ENCODE assay signal across 22 mouse cellular contexts in the genomic region with DNA sequence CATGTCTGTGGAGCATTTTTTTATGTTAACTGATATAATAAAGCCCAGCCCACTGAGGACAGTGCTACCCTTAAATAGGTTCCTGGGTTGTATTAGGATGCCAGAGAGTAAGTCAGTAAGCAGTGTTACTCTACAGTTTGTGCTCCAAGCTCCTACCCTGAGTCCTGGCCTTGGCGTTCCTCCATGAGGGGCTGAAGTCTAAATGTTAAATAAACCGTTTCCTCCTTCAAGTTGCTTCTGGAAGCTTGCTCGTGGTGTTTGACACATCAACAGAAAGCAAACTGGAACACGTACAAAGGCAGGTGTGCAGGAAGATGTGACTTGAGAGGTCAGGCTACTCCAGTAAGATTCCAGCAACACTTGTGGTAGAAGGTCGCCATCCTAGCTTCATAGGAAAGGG. TPM values are rescaled to one million over a fixed set of nuclear protein-coding genes. Genes with fewer than 3 reads are reported as not detected.
DNase-seq lines count a peak whose midpoint lies in the region; ATAC-seq and TF ChIP-seq lines count a peak whose summit lies in the region.
"Had no signal": no experiment of that assay in that cellular context is flagged by ENCODE, and none has a peak within 500 bp of the region (broad histone marks: within the 10 kb centered on the region; RNA-seq: fewer than 3 reads in every experiment).

No protein-coding gene starts in this region.

- DNase-seq in kidney, adult 2 months, result peak; percentile 51
- DNase-seq in kidney, adult 9 months, result peak; percentile 57
- no peak for DNase-seq in heart, adult 9 months (ENCODE audit: low spot score in 2 of 2)
- DNase-seq: adrenal gland, adult 8-10 months; adrenal gland, postnatal 25 days; B cell, adult 2 months; cerebellum, adult 11-12 months; cerebellum, adult 9-10 months; cerebellum, postnatal 25 days had no signal

- H3K27ac ChIP-seq in intestine, postnatal 0 days (ENCODE audit: low read depth, low read length), result 0 out of 2 replicates have a peak overlapping the region, but pooled peaks have one; percentile 21
- H3K27ac ChIP-seq in intestine, embryonic 16.5 days (ENCODE audit: low read length), result no peak overlapping the region
- H3K27ac ChIP-seq in kidney, adult 2 months (ENCODE audit: insufficient read depth, low read depth, low read length), result peak overlapping the region; percentile 51; the same call in 1 of the 2 replicates
- no peak overlapping the region for H3K27ac ChIP-seq in kidney, embryonic 16.5 days (ENCODE audit: low read length)
- no peak overlapping the region for H3K27ac ChIP-seq in kidney, embryonic 14.5 days (ENCODE audit: low read depth, low read length)
- H3K27ac ChIP-seq: embryonic facial prominence, embryonic 10.5 days; embryonic facial prominence, embryonic 12.5 days; forebrain, embryonic 13.5 days; forebrain, embryonic 15.5 days had no signal

- no peak overlapping the region for H3K4me2 ChIP-seq in intestine, postnatal 0 days (replicated peaks; ENCODE audit: low read depth)
- no peak overlapping the region for H3K4me2 ChIP-seq in intestine, embryonic 16.5 days (ENCODE audit: low read depth, low read length)
- no peak overlapping the region for H3K4me2 ChIP-seq in kidney, embryonic 16.5 days (replicated peaks; ENCODE audit: low read depth, low read length)
- no peak overlapping the region for H3K4me2 ChIP-seq in kidney, embryonic 14.5 days (replicated peaks; ENCODE audit: low read depth, low read length)
- H3K4me2 ChIP-seq: embryonic facial prominence, embryonic 12.5 days; forebrain, embryonic 13.5 days; forebrain, embryonic 15.5 days had no signal

- TF ChIP-seq CTCF in intestine, postnatal 0 days (IDR thresholded peaks at IDR 0.05; ENCODE audit: low read depth), result no peak
- TF ChIP-seq CTCF in kidney, adult 2 months (conservative IDR thresholded peaks at IDR 0.05; ENCODE audit: insufficient read depth, insufficient read length, low read depth, low read length), result no peak

- ATAC-seq in intestine, postnatal 0 days, result no peak
- no peak for ATAC-seq in intestine, embryonic 16.5 days
- no peak for ATAC-seq in kidney, embryonic 16.5 days (ENCODE audit: low FRiP score, low TSS enrichment)
- no peak for ATAC-seq in kidney, embryonic 14.5 days (ENCODE audit: low FRiP score, low TSS enrichment)
- ATAC-seq: activated CD4-positive, CD25-positive, alpha-beta regulatory T cell, adult 4 months; CD4-positive, CD25-positive, alpha-beta regulatory T cell, adult 4 months; forebrain, embryonic 13.5 days; forebrain, embryonic 15.5 days; Patski had no signal

- H3K9me3 ChIP-seq in intestine, postnatal 0 days (ENCODE audit: control insufficient read depth), result no peaks in the 10 kb centered on the region
- no peaks in the 10 kb centered on the region for H3K9me3 ChIP-seq in intestine, embryonic 16.5 days (ENCODE audit: control insufficient read depth, low read length)
- H3K9me3 ChIP-seq in kidney, embryonic 16.5 days (ENCODE audit: low read length), result no peaks in the 10 kb centered on the region
- no peaks in the 10 kb centered on the region for H3K9me3 ChIP-seq in kidney, embryonic 14.5 days (ENCODE audit: control insufficient read depth, low read length)
- H3K9me3 ChIP-seq: embryonic facial prominence, embryonic 10.5 days; embryonic facial prominence, embryonic 12.5 days; forebrain, embryonic 13.5 days; forebrain, embryonic 15.5 days; G1E had no signal

- H3K4me1 ChIP-seq in intestine, postnatal 0 days (replicated peaks; ENCODE audit: control insufficient read depth, insufficient read depth, low read length), result peaks cover 4% of the 10 kb centered on the region; the same call in 1 of the 2 replicates
- no peaks in the 10 kb centered on the region; the same call in 1 of the 2 replicates for H3K4me1 ChIP-seq in intestine, embryonic 16.5 days (ENCODE audit: control insufficient read depth, insufficient read depth, low read length)
- peaks cover 12% of the 10 kb centered on the region; the same call in 1 of the 2 replicates for H3K4me1 ChIP-seq in kidney, adult 2 months (ENCODE audit: control insufficient read depth, insufficient read depth, low read length)
- 0 out of 2 replicates have a peak, but pooled peaks cover 3% of the 10 kb centered on the region for H3K4me1 ChIP-seq in kidney, embryonic 16.5 days (ENCODE audit: insufficient read depth, low read length)
- no peaks in the 10 kb centered on the region for H3K4me1 ChIP-seq in kidney, embryonic 14.5 days (ENCODE audit: control insufficient read depth, insufficient read depth, low read length)
- H3K4me1 ChIP-seq: embryonic facial prominence, embryonic 12.5 days; forebrain, embryonic 13.5 days; forebrain, embryonic 15.5 days had no signal

- H3K4me3 ChIP-seq in intestine, postnatal 0 days (ENCODE audit: low read depth, low read length), result no peak overlapping the region
- no peak overlapping the region for H3K4me3 ChIP-seq in intestine, embryonic 16.5 days (ENCODE audit: low read length)
- no peak overlapping the region for H3K4me3 ChIP-seq in kidney, adult 2 months (ENCODE audit: insufficient read depth, low read depth, low read length)
- H3K4me3 ChIP-seq in kidney, embryonic 16.5 days (ENCODE audit: low read length), result no peak overlapping the region
- no peak overlapping the region for H3K4me3 ChIP-seq in kidney, embryonic 14.5 days (ENCODE audit: low read length)
- H3K4me3 ChIP-seq: embryonic facial prominence, embryonic 10.5 days; embryonic facial prominence, embryonic 12.5 days; forebrain, embryonic 13.5 days; forebrain, embryonic 15.5 days had no signal

- no peak for TF ChIP-seq POLR2A in kidney, adult 2 months (IDR thresholded peaks at IDR 0.05; ENCODE audit: low read depth, low read length)

- whole genome bisulfite sequencing in intestine, postnatal 0 days, result 68% methylated on average over 5 of the region's 5 CpGs
- 74% methylated on average over 5 of the region's 5 CpGs for WGBS in intestine, embryonic 16.5 days
- WGBS in kidney, adult 2 months, result 66% methylated on average over 5 of the region's 5 CpGs
- WGBS in kidney, embryonic 16.5 days, result 73% methylated on average over 5 of the region's 5 CpGs
- whole genome bisulfite sequencing in kidney, embryonic 14.5 days, result 75% methylated on average over 5 of the region's 5 CpGs

- H3K27me3 ChIP-seq in intestine, postnatal 0 days (replicated peaks; ENCODE audit: control insufficient read depth, insufficient read depth, low read length), result no peaks in the 10 kb centered on the region
- no peaks in the 10 kb centered on the region for H3K27me3 ChIP-seq in intestine, embryonic 16.5 days (replicated peaks; ENCODE audit: control insufficient read depth, insufficient read depth, low read length)
- no peaks in the 10 kb centered on the region for H3K27me3 ChIP-seq in kidney, adult 2 months (replicated peaks; ENCODE audit: control insufficient read depth, insufficient read depth, low read length)
- H3K27me3 ChIP-seq in kidney, embryonic 16.5 days (ENCODE audit: insufficient read depth, low read length), result no peaks in the 10 kb centered on the region
- no peaks in the 10 kb centered on the region for H3K27me3 ChIP-seq in kidney, embryonic 14.5 days (ENCODE audit: control insufficient read depth, insufficient read depth, low read length)
- H3K27me3 ChIP-seq: CH12.LX; embryonic facial prominence, embryonic 12.5 days; forebrain, embryonic 13.5 days; forebrain, embryonic 15.5 days; Patski had no signal

- no peak overlapping the region for H3K9ac ChIP-seq in intestine, postnatal 0 days (ENCODE audit: low read depth, low read length)
- no peak overlapping the region for H3K9ac ChIP-seq in intestine, embryonic 16.5 days (ENCODE audit: low read depth, low read length)
- no peak overlapping the region for H3K9ac ChIP-seq in kidney, embryonic 16.5 days (replicated peaks; ENCODE audit: low read length)
- no peak overlapping the region for H3K9ac ChIP-seq in kidney, embryonic 14.5 days (ENCODE audit: low read depth, low read length)
- H3K9ac ChIP-seq: embryonic facial prominence, embryonic 12.5 days; forebrain, embryonic 13.5 days; forebrain, embryonic 15.5 days had no signal

- no peaks in the 10 kb centered on the region for H3K36me3 ChIP-seq in intestine, postnatal 0 days (ENCODE audit: control insufficient read depth, insufficient read depth)
- H3K36me3 ChIP-seq in intestine, embryonic 16.5 days (ENCODE audit: control insufficient read depth, insufficient read depth, low read length), result no peaks in the 10 kb centered on the region
- no peaks in the 10 kb centered on the region for H3K36me3 ChIP-seq in kidney, adult 2 months (ENCODE audit: control insufficient read depth, insufficient read depth, low read length)
- no peaks in the 10 kb centered on the region for H3K36me3 ChIP-seq in kidney, embryonic 16.5 days (ENCODE audit: insufficient read depth, low read length)
- no peaks in the 10 kb centered on the region for H3K36me3 ChIP-seq in kidney, embryonic 14.5 days (ENCODE audit: control insufficient read depth, insufficient read depth, low read length)
- H3K36me3 ChIP-seq: embryonic facial prominence, embryonic 10.5 days; embryonic facial prominence, embryonic 12.5 days; forebrain, embryonic 15.5 days; G1E had no signal

RNA-seq across cellular contexts. Expression of a gene that starts 10.3 kb away (rescaled TPM):
- polyA plus RNA-seq in intestine, postnatal 0 days (2015; fragmentation: Nextera tagmentation; extraction: Ambion mirVana), result 3.2 and 6.4 TPM in 2 replicates
- polyA plus RNA-seq in intestine, embryonic 16.5 days (2015; fragmentation: Nextera tagmentation; extraction: Ambion mirVana), result 1.3 and 1.6 TPM in 2 replicates
- 32.0 and 40.5 TPM in 2 replicates for polyA plus RNA-seq in kidney, adult 2 months (2012; rRNA removed)
- 2.3 and 3.0 TPM in 2 replicates for polyA plus RNA-seq in kidney, embryonic 16.5 days (2015; fragmentation: Nextera tagmentation; extraction: Ambion mirVana)
- 0.57 and 0.95 TPM in 2 replicates for polyA plus RNA-seq in kidney, embryonic 14.5 days (2014; fragmentation: Nextera tagmentation; extraction: Ambion mirVana)
- polyA plus RNA-seq: activated CD4-positive, CD25-positive, alpha-beta regulatory T cell, adult 4 months; G1E; Patski had no signal

Comparison
In these comparisons a context has a peak if more than half of its experiments do, and no peak if none do; other contexts are left out.
1. H3K27ac ChIP-seq: peak in intestine, postnatal 0 days (single experiment) and kidney, adult 2 months (single experiment); none in intestine, embryonic 16.5 days (single experiment), kidney, embryonic 16.5 days (single experiment) and kidney, embryonic 14.5 days (single experiment).
2. DNase-seq: peak in kidney, adult 2 months (single experiment) and kidney, adult 9 months (single experiment); none in heart, adult 9 months (0 of 2).